Mouse (Mus musculus) embryonic fibroblast, embryonic 13.5 days (primary cell): ENCODE results near the gene Zfp536. TPM values are rescaled to one million over a fixed set of nuclear protein-coding genes. Genes with fewer than 3 reads are reported as not detected.
A peak's percentile ranks its signal among the peaks of the same experiment; 100 is the strongest.

Source experiments
- H3K27ac ChIP-seq: 2 replicates; pipeline ENCODE4 v1.5.1; 2012; ENCODE audit warnings: low read length, control low read depth, inconsistent platforms; ENCODE audit not compliant: insufficient read depth
- H3K4me1 ChIP-seq: 2 replicates; pipeline ENCODE4 v1.6.1; 2011; ENCODE audit warnings: low read length; ENCODE audit not compliant: control insufficient read depth, insufficient read depth
- H3K4me3 ChIP-seq: 2 replicates; pipeline ENCODE4 v1.5.1; 2011; ENCODE audit warnings: mild to moderate bottlenecking, control low read depth, low read length; ENCODE audit not compliant: insufficient read depth
- CTCF ChIP-seq: IDR thresholded peaks from 2 replicates; pipeline ENCODE4 v1.5.1; 2011; ENCODE audit warnings: mild to moderate bottlenecking, control low read depth, low read length, moderate library complexity, borderline replicate concordance; ENCODE audit not compliant: insufficient read depth
- POLR2A ChIP-seq: IDR thresholded peaks from 2 replicates; pipeline ENCODE4 v1.6.1; 2011; ENCODE audit warnings: low read depth, mild to moderate bottlenecking, control low read depth, low read length, moderate library complexity
- polyA plus RNA-seq: library from polyadenylated mRNA; stranded (reverse); fragments of >200 nt; gene quantifications from 2 replicates; pipeline ENCODE4 v1.2.4, GENCODE M21; 2011; ENCODE audit warnings: low read depth; ENCODE audit not compliant: missing spikeins, insufficient read length

Gene Zfp536
- polyA plus RNA-seq, 1 experiment = 1.4 TPM

- no peak for TF ChIP-seq POLR2A
- no peak for TF ChIP-seq CTCF
- no peak overlapping the region for H3K4me3 ChIP-seq
- H3K27ac ChIP-seq = no peak overlapping the region
- H3K4me1 ChIP-seq = no peaks in the 10 kb centered on the region
These were observed 283.1 kb downstream of the Zfp536 start for GRCm38 (mm10) chr7:37490312-37490711.

GRCm38 (mm10) chr7:37484946-37485345 lies 288.5 kb downstream of the Zfp536 start:
- no peak overlapping the region for H3K27ac ChIP-seq
- no peak overlapping the region for H3K4me3 ChIP-seq
- TF ChIP-seq POLR2A (no peak), CTCF (no peak)
- H3K4me1 ChIP-seq = no peaks in the 10 kb centered on the region

DNA sequence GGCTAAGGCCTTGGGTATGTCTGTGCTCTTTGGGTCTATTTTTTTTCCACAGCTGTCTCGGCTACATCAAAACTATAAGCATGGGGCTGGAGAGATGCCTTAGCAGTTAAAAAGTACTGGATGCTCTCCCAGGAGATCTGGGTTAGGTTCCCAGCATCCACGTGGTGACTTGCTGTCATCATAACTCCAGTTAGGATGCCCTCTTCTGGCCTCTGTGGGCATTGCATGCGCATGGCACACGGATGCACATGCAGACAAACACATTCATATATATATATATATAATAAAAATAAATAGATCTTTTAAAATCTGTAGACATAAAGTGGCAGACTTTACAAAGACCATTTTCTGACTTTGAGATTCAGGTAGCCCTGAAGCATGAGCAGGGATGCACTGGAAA lies 290.9 kb downstream of the Zfp536 start:
- no peak overlapping the region for H3K27ac ChIP-seq
- no peak for TF ChIP-seq POLR2A
- peak; percentile 15; the same call in 1 of the 2 replicates for TF ChIP-seq CTCF

GRCm38 (mm10) chr7:37481165-37481564 lies 292.3 kb downstream of the Zfp536 start:
- H3K4me3 ChIP-seq = no peak overlapping the region
- no peaks in the 10 kb centered on the region for H3K4me1 ChIP-seq
- no peak for TF ChIP-seq CTCF
- no peak for TF ChIP-seq POLR2A
- H3K27ac ChIP-seq = no peak overlapping the region

More for the DNA sequence above, 290.9 kb downstream of the Zfp536 start:
- Histone ChIP-seq H3K4me1 (no peaks in the 10 kb centered on the region), H3K4me3 (no peak overlapping the region)

- no peaks in the 10 kb centered on the region for H3K4me1 ChIP-seq
- no peak overlapping the region for H3K4me3 ChIP-seq
- TF ChIP-seq CTCF (no peak), POLR2A (no peak)
- no peak overlapping the region for H3K27ac ChIP-seq
These were observed 296.1 kb downstream of the Zfp536 start for GRCm38 (mm10) chr7:37477309-37477708.

DNA sequence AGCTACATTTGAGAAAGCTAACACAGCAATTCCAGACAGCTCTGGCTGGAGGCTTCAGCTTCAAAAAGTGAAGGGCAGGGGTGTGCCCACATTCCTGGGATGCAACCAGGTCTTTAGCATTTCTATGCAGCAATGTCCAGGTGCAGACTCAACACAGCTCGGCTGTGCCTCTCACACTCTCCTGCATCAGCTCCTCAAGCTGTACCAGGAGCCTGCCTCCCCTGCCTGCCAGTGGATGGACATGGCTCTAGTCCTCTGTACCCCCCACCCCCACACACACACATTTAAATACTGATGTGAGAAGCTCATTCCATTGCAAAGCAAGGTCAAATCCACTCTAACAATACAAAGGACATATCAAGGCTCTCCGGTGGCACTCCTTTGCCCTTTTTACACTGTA lies 298.0 kb downstream of the Zfp536 start:
- H3K4me3 ChIP-seq = no peak overlapping the region
- TF ChIP-seq POLR2A (no peak), CTCF (no peak)
- H3K4me1 ChIP-seq = no peaks in the 10 kb centered on the region
- no peak overlapping the region for H3K27ac ChIP-seq

DNA sequence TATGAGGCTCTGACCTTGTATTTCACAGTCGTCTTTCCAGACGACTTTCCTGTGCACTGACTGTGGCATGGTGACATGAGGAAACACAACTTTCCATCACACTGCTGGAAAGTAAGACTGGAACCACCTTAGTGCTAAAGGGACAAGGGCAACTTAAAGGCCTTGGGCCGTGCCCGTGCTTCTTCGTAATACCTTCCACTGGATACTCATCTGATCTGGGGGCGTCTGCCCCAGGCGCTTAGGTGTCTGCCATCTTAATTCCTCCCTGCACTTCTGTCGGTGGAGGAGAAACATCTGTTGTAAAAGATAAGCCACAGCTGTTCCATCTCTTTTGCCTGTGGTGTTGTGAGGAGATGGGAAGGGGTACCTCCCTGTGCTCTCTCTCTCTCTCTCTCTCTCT lies 299.2 kb downstream of the Zfp536 start:
- TF ChIP-seq CTCF (no peak), POLR2A (no peak)
- Histone ChIP-seq H3K27ac (no peak overlapping the region), H3K4me1 (no peaks in the 10 kb centered on the region), H3K4me3 (no peak overlapping the region)

GRCm38 (mm10) chr7:37473311-37474084 lies 299.9 kb downstream of the Zfp536 start:
- TF ChIP-seq POLR2A (no peak), CTCF (no peak)
- Histone ChIP-seq H3K27ac (no peak overlapping the region), H3K4me3 (no peak overlapping the region), H3K4me1 (no peaks in the 10 kb centered on the region)

DNA sequence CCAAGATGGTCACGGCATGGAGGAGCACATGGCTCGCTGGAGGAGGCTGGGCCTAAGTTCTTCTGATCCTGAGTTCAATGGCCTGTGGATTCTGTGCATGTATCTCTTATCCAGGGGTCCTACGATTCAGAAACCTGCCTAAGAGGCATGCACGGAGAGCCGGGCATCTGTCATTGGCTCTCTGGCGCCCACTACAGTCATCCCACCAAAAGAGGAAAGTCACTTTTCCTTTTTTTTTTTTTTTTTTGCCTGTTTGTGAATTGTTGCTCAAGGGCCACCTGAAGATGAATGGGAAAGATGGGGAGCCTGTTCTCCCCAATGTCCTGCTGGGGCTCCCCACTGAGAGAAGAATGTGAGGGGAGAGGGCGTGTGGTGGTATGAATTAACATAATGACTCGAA lies 301.7 kb downstream of the Zfp536 start:
- no peaks in the 10 kb centered on the region for H3K4me1 ChIP-seq
- no peak overlapping the region for H3K27ac ChIP-seq
- TF ChIP-seq CTCF (no peak), POLR2A (no peak)
- H3K4me3 ChIP-seq = no peak overlapping the region

DNA sequence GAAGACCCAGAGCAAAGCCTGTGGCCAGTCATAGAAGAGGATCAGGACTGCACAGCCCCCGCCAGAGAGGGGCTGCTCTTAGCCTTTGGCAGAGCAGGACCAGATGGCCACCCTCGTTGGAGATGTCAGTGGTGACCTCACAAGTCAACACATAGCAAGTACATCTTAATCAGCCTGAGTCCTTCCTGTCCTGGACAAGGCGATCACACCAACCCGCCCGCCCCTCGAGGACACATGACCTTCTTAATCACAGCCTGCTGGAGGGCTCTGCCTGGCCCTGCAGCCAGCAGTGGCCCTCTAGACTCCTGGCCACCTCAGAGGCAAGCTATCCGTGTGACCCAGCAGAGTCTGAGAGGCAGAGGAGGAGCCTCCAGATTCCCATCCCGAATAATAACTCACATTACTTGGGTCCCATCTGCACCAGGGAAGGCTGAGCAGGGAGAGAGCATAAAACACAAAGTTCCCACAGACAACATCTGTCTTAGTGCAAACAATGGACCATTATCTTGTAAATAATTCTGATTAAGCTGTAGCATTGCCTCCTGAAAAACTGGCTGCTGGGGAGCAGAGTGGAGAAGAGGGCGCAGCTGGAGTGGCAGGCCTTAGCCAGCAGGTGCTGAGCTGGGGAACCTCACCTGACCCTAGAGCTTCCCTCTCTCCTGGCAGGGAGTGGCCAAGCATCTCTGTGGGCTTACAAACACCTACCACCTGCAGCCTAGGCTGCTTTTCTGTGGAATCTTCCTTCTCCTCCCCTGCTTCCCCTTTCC lies 306.8 kb downstream of the Zfp536 start:
- Histone ChIP-seq H3K27ac (no peak overlapping the region), H3K4me3 (no peak overlapping the region), H3K4me1 (peaks cover 8% of the 10 kb centered on the region; the same call in 1 of the 2 replicates)
- TF ChIP-seq POLR2A = no peak
- TF ChIP-seq CTCF = no peak
